Mouse (Mus musculus): ENCODE measurements around the gene Traf7.

DNA sequence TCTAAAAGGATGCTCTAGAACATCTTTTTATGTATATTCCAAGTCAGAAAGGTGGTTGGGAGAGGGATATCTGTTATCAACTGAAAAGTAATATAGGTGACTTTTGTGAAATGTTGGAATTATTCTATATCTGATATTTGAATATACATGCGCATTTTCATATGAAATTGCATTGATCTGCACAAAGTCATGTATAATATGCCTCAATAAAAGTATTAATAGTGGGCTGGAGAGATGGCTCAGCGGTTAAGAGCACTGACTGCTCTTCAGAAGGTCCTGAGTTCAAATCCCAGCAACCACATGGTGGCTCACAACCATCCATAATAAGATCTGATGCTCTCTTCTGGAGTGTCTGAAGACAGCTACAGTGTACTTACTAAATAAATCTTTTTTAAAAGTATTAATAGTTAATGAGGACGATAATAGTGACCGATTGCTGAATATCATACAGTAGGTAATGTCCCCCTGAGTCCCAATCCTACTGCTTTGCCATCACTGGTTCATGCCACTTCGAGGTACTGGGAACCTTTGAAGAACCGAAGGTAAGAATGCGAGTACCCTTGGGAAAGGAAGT is 58.3 kb downstream of the Traf7 start:
- TF ChIP-seq CTCF (IDR thresholded peaks at IDR 0.05; ENCODE audit: control insufficient read depth, insufficient read depth, low read length) (no peak), POLR2A (IDR thresholded peaks at IDR 0.05; ENCODE audit: borderline replicate concordance, control insufficient read depth, low read depth, low read length) (no peak)
